Mouse (Mus musculus): ENCODE measurements around the gene Fut2. TPM values are rescaled to one million over a fixed set of nuclear protein-coding genes. Genes with fewer than 3 reads are reported as not detected.

The Fut2 gene
- total RNA-seq, 2 experiments from 2014 or later: not detected

DNA sequence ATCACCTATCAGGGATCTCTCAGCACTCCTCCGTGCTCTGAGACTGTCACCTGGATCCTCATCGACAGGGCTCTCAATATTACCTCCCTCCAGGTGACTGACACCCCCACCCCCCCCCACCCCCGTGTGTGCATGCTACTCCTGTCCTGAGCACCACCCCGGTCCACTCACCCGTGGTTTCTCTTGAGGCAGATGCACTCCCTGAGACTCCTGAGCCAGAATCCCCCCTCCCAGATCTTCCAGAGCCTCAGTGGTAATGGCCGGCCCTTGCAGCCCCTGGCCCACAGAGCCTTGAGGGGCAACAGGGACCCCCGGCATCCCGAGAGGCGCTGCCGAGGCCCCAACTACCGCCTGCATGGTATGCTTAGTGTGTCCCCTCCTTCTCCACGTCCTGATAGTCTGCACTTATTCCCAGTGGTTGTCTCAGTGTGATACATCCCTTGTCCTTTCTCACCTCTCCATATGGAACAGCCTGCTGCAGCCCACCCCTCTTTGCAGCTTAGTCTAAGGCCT lies 37.4 kb upstream of the Fut2 start:
- no peak for ATAC-seq (replicated peaks; ENCODE audit: low FRiP score, poor library complexity, severe bottlenecking)

DNA sequence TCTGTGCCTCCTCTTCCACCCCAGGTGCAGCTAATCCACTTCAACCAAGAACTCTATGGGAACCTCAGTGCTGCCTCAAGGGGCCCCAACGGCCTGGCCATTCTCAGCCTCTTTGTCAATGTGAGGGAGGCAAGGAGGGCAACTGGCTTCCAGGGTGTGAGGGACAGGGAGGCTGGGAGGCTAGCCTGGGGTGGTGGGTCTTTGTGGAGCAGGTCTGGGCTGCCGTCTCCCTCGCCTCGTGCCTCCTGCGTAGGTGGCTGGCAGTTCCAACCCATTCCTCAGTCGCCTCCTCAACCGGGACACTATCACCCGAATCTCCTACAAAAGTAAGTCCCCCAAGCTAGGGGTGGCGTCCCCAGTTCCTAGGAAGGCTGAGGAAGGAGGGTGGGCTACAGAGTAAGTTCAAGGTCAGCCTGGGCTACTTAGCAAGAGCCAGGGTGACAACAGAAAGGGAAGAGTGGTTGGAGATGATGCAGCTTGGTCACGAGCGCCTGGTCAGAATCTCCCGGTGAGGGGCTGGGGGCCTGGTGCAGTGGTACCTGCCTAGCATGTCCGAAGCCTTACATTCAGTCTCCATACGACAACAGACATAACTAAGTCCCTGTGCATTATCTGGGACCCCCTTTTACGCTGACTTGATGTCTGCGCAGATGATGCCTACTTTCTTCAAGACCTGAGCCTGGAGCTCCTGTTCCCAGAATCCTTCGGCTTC lies 36.8 kb upstream of the Fut2 start:
- no peak for ATAC-seq (replicated peaks; ENCODE audit: low FRiP score, poor library complexity, severe bottlenecking)

- ATAC-seq (replicated peaks; ENCODE audit: low FRiP score, poor library complexity, severe bottlenecking): no peak
These were observed 36.1 kb upstream of the Fut2 start for GRCm38 (mm10) chr7:45702316-45702715.

DNA sequence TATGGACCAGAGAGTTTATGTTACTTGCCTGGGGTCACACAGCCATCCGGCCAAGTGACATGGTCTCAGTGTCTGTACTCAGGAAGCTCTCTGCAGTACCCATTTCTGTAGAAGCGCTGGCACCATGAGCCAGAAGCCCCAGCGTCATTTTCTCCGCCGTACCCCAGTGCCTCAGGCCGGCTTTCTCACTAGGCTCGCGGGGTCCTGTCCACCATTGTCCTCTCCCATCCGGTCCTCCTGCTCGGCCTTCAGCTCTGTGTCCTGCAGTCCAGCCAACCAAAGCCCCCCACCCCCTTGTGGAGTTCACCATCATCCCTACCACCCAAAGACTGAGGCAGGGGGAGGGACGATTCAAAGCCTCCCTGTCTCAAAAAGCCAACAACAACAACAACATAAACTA lies 35.4 kb upstream of the Fut2 start:
- ATAC-seq (replicated peaks; ENCODE audit: low FRiP score, poor library complexity, severe bottlenecking): no peak

GRCm38 (mm10) chr7:45701072-45701471 lies 34.9 kb upstream of the Fut2 start:
- no peak for ATAC-seq (replicated peaks; ENCODE audit: low FRiP score, poor library complexity, severe bottlenecking)

DNA sequence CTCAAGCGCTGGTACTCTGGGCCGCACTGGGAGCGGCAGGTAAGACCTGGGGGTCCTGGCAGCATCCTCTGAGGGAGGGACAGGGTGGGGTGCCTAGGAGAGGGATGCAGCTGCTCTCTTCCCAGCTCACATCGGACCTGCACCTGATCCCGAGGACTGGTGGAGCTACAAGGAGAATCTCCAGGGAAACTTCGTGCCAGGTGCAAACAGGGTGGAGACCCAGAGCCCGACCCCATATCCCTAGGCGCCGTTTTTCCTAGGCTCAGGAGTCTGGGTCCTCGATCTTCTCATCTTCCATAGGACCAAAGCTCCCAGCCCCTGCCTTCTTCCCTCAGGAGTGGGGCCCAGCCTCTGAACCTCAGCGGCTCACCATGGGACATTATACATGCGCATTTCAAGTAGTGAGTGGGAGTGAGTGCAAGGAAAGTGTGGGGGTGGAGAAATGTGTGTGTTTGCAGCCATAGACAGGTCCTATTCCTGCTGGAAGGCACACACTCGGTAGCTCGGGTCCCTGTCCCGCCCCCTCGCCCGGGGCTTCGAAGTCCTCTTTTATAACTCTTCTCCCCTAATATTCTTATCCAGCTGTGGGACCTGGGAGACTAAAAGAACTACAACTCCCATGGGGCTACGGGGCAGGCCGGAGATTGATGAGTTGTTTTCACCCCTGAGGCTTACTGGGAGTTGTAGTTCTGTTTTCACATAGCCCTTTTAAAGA lies 34.3 kb upstream of the Fut2 start:
- ATAC-seq (replicated peaks; ENCODE audit: low FRiP score, poor library complexity, severe bottlenecking): no peak

DNA sequence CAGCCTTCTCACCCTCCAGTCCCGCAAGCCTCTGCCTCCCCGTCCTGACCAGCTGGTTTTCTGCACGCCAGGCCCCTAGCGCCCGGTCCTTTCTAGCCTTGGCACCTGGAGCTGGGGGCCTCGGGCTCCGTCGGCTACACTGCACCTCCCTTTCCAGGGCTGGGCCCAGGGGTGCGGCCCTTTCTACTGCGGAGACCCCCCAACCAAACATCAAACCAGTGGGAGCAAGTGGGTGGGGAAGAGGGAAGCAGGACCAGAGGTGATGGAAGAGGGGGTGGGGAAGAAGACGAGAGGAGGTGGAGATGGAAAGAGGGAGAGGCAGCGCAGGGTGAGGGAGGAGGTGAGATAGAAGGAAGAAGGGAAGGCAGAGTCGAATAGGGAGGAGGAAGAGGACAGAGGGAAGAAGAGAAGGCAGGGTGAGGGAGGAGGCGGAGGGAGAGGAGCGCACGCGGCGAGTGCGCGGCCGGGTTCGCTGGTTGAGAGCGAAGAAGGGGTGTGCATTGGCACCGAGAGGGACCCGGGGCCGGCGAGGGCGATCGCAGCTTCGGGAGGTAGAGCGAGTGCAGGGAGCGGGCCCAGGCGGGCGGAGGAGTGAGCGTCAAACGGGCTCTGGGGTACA lies 33.4 kb upstream of the Fut2 start, which contains the start of gene Car11:
Car11 (plus strand) TSS at position 321 of the 619 bp plus-strand sequence.
- no peak for ATAC-seq (replicated peaks; ENCODE audit: low FRiP score, poor library complexity, severe bottlenecking)

GRCm38 (mm10) chr7:45697894-45698293 lies 31.7 kb upstream of the Fut2 start:
- no peak for ATAC-seq (replicated peaks; ENCODE audit: low FRiP score, poor library complexity, severe bottlenecking)

DNA sequence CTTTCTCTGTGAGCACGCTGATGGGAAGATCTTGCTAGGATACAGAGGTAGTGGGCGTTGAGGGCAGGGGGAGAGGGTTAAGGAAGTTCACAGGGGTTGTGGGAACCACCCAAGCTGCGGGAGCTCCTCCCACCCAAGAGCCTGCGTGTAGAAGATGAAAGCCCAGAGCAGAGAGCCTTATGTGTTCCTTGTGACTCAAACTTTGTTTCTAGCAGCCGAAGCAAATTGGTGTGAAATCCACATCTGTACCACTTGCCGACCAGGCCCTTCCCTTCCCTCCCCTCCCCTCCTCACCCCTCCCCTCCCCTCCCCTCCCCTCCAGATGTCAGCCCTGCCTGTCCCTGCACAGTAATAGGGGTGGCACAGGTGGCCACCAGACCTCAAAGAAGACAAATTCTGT lies 28.9 kb upstream of the Fut2 start:
- no peak for ATAC-seq (replicated peaks; ENCODE audit: low FRiP score, poor library complexity, severe bottlenecking)

- ATAC-seq (replicated peaks; ENCODE audit: low FRiP score, poor library complexity, severe bottlenecking): no peak
These were observed 27.9 kb upstream of the Fut2 start, which contains the start of gene Sec1 for GRCm38 (mm10) chr7:45693921-45694591. TSS of gene Sec1 (minus strand) at chr7:45694402.

GRCm38 (mm10) chr7:45692364-45692763 lies 26.2 kb upstream of the Fut2 start:
- no peak for ATAC-seq (replicated peaks; ENCODE audit: low FRiP score, poor library complexity, severe bottlenecking)

DNA sequence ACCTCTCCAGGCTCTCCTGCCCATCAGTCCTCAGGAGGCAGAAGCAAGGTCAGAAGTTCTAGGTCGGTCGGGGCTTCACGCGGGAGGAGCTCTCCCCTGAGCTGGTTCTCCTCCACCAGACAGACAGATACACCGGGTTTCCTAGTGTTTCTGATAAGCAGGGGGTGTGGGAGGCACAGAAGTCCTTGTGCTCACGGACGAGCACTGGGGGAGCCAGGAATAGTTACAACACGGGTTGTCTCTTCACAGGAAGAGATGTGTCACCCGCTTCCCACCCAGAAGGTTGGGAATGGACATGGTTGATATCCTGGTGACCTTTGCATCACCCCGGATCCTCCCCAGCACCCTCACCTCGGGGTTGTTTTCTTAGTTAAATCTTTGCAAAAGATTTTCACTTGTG lies 23.6 kb upstream of the Fut2 start:
- ATAC-seq (replicated peaks; ENCODE audit: low FRiP score, poor library complexity, severe bottlenecking): no peak

- ATAC-seq (replicated peaks; ENCODE audit: low FRiP score, poor library complexity, severe bottlenecking): no peak
These were observed 22.9 kb upstream of the Fut2 start for GRCm38 (mm10) chr7:45689099-45689498.

DNA sequence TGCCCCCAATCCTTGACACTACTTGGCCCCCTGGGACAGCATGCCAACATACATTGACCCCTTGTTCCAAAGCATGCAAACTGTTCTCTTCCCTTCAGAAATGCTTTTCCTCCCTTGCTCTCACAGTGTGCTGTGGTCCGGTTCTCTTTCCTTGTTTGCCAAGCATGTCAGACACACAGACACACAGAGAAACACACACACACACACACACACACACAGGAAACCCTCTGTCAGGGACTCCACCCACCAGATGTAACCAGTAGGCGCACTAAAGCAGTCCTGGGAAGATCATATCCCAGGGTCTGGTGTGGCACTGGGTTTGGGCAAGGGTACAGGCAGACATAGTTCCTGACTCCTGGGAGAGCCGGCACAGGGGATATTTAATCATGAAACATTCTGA lies 20.6 kb upstream of the Fut2 start:
- no peak for ATAC-seq (replicated peaks; ENCODE audit: low FRiP score, poor library complexity, severe bottlenecking)

GRCm38 (mm10) chr7:45685811-45686210 lies 19.6 kb upstream of the Fut2 start:
- ATAC-seq (replicated peaks; ENCODE audit: low FRiP score, poor library complexity, severe bottlenecking): no peak

DNA sequence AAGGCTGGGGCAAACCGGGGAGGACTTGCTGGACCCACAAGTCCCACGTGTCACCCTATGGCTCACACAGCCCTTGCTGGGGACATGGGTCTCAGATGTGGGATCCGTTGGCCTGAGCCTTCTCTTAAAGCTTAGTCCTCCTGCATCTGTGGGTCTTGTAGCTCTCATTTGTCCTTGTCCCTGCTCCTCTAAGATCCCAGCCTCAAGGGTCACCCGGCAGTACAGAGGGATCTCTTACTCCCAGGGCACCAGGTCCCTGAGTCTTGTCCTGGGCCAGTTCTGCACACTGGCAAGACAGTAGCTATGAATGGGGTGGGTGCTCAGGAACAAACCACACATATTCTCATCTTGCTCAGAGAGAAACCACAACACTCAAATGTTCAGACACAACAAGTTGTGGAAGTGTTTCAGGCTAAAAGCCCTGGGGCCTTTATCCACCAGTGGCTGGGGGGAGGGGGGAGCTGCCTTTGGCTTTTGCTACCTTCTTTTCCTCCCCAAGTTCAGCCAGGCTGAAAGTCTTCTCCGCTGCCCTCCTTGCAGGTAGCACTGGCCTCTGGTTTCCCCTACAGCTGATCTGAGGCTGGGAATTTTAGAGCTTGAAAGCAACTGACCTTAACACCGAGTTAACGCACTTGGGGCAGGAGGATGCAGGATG lies 17.3 kb upstream of the Fut2 start, which contains the start of gene Ntn5:
Ntn5 (plus strand) TSS at position 627 of the 655 bp plus-strand sequence.
- no peak for ATAC-seq (replicated peaks; ENCODE audit: low FRiP score, poor library complexity, severe bottlenecking)

- ATAC-seq (replicated peaks; ENCODE audit: low FRiP score, poor library complexity, severe bottlenecking): peak; percentile 66; the same call in 1 of the 2 replicates
These were observed 16.2 kb upstream of the Fut2 start for GRCm38 (mm10) chr7:45682144-45683126.

DNA sequence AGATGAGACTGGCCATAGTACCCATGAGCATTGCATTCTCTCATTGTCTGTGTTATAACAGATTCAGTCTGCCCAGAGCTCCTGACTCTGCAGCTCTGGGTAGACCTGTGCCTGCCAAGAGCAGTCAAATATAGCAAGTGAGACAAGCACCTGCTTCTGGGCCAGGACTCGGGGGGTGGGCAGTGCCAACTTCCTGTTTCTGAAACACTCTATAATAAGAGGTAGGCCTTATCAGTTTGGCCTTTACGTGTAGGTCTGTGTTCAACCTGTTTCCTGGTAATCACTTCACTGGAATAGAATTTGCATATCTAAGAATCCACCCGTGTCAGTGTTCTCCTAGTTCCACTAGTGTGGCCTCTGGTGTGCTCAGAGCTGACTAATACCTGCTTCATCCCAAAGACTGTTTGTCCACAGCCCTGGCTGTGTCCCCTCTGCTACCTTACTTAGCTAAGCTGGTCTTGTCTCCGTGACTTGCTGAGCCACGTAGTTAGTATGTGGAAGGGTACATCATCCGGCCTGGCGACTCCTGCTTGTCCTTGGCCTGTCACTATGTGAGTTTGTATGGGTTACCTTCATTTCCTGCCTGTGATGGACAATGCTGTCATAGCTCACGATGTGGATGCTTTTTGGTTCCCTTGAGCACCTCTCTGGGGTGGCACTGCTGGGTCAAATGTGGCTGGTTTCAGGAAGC lies 15.0 kb upstream of the Fut2 start:
- no peak for ATAC-seq (replicated peaks; ENCODE audit: low FRiP score, poor library complexity, severe bottlenecking)
